Comparison of ENCODE assay signal across 8 mouse cellular contexts in the genomic region with DNA sequence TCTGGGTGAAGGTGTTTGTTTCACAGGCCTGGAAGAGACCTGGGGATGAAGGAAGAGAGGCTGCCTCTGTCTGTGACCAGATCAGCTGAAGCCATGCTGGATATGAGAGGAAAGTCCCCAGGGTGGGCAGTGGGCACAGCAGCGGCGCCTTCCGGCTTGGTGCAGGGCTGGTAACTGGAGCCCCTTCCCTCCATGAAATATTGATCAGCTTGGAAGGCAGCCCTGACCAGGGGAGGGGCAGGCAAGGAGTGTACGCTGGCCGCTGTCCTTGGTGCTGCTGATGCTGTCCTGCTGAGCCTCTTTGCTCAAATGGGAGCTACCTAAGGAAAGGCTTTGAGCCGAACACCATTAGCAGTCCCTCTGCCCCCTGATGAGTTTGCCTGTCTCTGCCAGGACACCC. TPM values are rescaled to one million over a fixed set of nuclear protein-coding genes. Genes with fewer than 3 reads are reported as not detected.
DNase-seq lines count a peak whose midpoint lies in the region; ATAC-seq and TF ChIP-seq lines count a peak whose summit lies in the region.

No protein-coding gene starts in this region.

- intact Hi-C loops in left cerebral cortex, postnatal 10 days (cut with DNase I) = no loop called here
- intact Hi-C loops in left cerebral cortex, postnatal 36 days (cut with DNase I) = no loop called here

- peak; percentile 19; the same call in 1 of the 2 replicates for ATAC-seq in midbrain, embryonic 13.5 days

- H3K4me2 ChIP-seq in midbrain, embryonic 13.5 days (replicated peaks) = no peak overlapping the region

- no peak for TF ChIP-seq CTCF in kidney, adult 2 months (conservative IDR thresholded peaks at IDR 0.05; ENCODE audit: insufficient read depth, insufficient read length, low read depth, low read length)
- TF ChIP-seq CTCF in thymus, adult 2 months (IDR thresholded peaks at IDR 0.05; ENCODE audit: borderline replicate concordance, control insufficient read depth, extremely low read depth, insufficient read depth, low read length, poor library complexity) = no peak

- H3K9me3 ChIP-seq in midbrain, embryonic 13.5 days = no peaks in the 10 kb centered on the region

- no peak overlapping the region for H3K4me3 ChIP-seq in kidney, adult 2 months (ENCODE audit: insufficient read depth, low read depth, low read length)
- no peak overlapping the region for H3K4me3 ChIP-seq in midbrain, embryonic 13.5 days (replicated peaks)
- H3K4me3 ChIP-seq in thymus, adult 2 months (ENCODE audit: control insufficient read depth, insufficient read depth, low read length) = no peak overlapping the region

- no peaks in the 10 kb centered on the region for H3K36me3 ChIP-seq in kidney, adult 2 months (ENCODE audit: control insufficient read depth, insufficient read depth, low read length)
- H3K36me3 ChIP-seq in midbrain, embryonic 13.5 days = no peaks in the 10 kb centered on the region
- no peaks in the 10 kb centered on the region for H3K36me3 ChIP-seq in thymus, adult 2 months (ENCODE audit: control insufficient read depth, insufficient read depth, low read length)

- H3K27me3 ChIP-seq in kidney, adult 2 months (replicated peaks; ENCODE audit: control insufficient read depth, insufficient read depth, low read length) = no peaks in the 10 kb centered on the region
- H3K27me3 ChIP-seq in midbrain, embryonic 13.5 days = no peaks in the 10 kb centered on the region
- H3K27me3 ChIP-seq in thymus, adult 2 months (ENCODE audit: control insufficient read depth, insufficient read depth, low read length) = no peaks in the 10 kb centered on the region

- no peak overlapping the region for H3K9ac ChIP-seq in midbrain, embryonic 13.5 days (replicated peaks)

- no peaks in the 10 kb centered on the region for H3K4me1 ChIP-seq in kidney, adult 2 months (ENCODE audit: control insufficient read depth, insufficient read depth, low read length)
- H3K4me1 ChIP-seq in midbrain, embryonic 13.5 days (replicated peaks) = peaks cover 20% of the 10 kb centered on the region
- no peaks in the 10 kb centered on the region for H3K4me1 ChIP-seq in thymus, adult 2 months (replicated peaks; ENCODE audit: control insufficient read depth, insufficient read depth, low read length)

- 5% methylated on average over 6 of the region's 6 CpGs for WGBS in kidney, adult 2 months
- 6% methylated on average over 5 of the region's 6 CpGs for WGBS in midbrain, embryonic 13.5 days
- 27% methylated on average over 6 of the region's 6 CpGs for WGBS in thymus, adult 2 months

- DNase-seq in kidney, adult 18-20 months = peak; percentile 17
- DNase-seq in kidney, adult 11 months = no peak
- peak; percentile 76 for DNase-seq in adrenal gland, postnatal 14 days
- DNase-seq in kidney, adult 2 months = peak; percentile 7
- no peak for DNase-seq in left cerebral cortex, postnatal 10 days (ENCODE audit: extremely low spot score in 1 of 2, low spot score in 2 of 2)
- DNase-seq in thymus, adult 2 months = no peak
- DNase-seq in left cerebral cortex, postnatal 36 days (ENCODE audit: low spot score in 2 of 2) = no peak

- H3K27ac ChIP-seq in kidney, adult 2 months (ENCODE audit: insufficient read depth, low read depth, low read length) = no peak overlapping the region
- H3K27ac ChIP-seq in midbrain, embryonic 13.5 days = no peak overlapping the region
- no peak overlapping the region for H3K27ac ChIP-seq in thymus, adult 2 months (ENCODE audit: control insufficient read depth, insufficient read depth, low read length)

- no peak for TF ChIP-seq POLR2A in kidney, adult 2 months (IDR thresholded peaks at IDR 0.05; ENCODE audit: low read depth, low read length)
- no peak for TF ChIP-seq POLR2A in thymus, adult 2 months (IDR thresholded peaks at IDR 0.05; ENCODE audit: control insufficient read depth, extremely low read depth, insufficient read depth, low read length, poor library complexity)

RNA-seq across cellular contexts. Expression of a gene that starts 11.6 kb away (rescaled TPM):
- 7.2 and 7.3 TPM in 2 replicates for total RNA-seq in adrenal gland, postnatal 14 days (2021)
- polyA plus RNA-seq in kidney, adult 2 months (2012; rRNA removed) = 0.27 and 0.39 TPM in 2 replicates
- polyA plus RNA-seq in midbrain, embryonic 13.5 days (2015; fragmentation: Nextera tagmentation; extraction: Ambion mirVana) = 9.8 and 11.0 TPM in 2 replicates
- 10 to 100 TPM; 38.9 to 41.0 TPM for total RNA-seq in left cerebral cortex, postnatal 10 days (2021)
- polyA plus RNA-seq in thymus, adult 2 months (2012; rRNA removed) = 3.7 and 4.1 TPM in 2 replicates
- total RNA-seq in left cerebral cortex, postnatal 36 days (2021) = 100 to 1,000 TPM; 122 to 134 TPM

RNA-seq across cellular contexts. Expression of a gene that starts 34.8 kb away (rescaled TPM):
- 58.8 and 74.3 TPM in 2 replicates for total RNA-seq in adrenal gland, postnatal 14 days (2021)
- 218 and 287 TPM in 2 replicates for polyA plus RNA-seq in kidney, adult 2 months (2012; rRNA removed)
- 87.1 and 88.8 TPM in 2 replicates for polyA plus RNA-seq in midbrain, embryonic 13.5 days (2015; fragmentation: Nextera tagmentation; extraction: Ambion mirVana)
- 10 to 100 TPM; 43.8 to 47.9 TPM for total RNA-seq in left cerebral cortex, postnatal 10 days (2021)
- 317 and 354 TPM in 2 replicates for polyA plus RNA-seq in thymus, adult 2 months (2012; rRNA removed)
- total RNA-seq in left cerebral cortex, postnatal 36 days (2021) = 10 to 100 TPM; 40.7 to 48.4 TPM

RNA-seq across cellular contexts. Expression of a gene that starts 58.6 kb away (rescaled TPM):
- total RNA-seq in adrenal gland, postnatal 14 days (2021) = 12.0 and 15.3 TPM in 2 replicates
- polyA plus RNA-seq in kidney, adult 2 months (2012; rRNA removed) = 3.4 and 4.1 TPM in 2 replicates
- polyA plus RNA-seq in midbrain, embryonic 13.5 days (2015; fragmentation: Nextera tagmentation; extraction: Ambion mirVana) = 39.2 and 44.5 TPM in 2 replicates
- 10 to 100 TPM; 11.3 to 11.5 TPM for total RNA-seq in left cerebral cortex, postnatal 10 days (2021)
- polyA plus RNA-seq in thymus, adult 2 months (2012; rRNA removed) = 10.9 and 11.7 TPM in 2 replicates
- total RNA-seq in left cerebral cortex, postnatal 36 days (2021) = 10 to 100 TPM in 1 of 2 experiments, 1 to 10 TPM in 1; 8.9 to 11.7 TPM

Comparison
In these comparisons a context has a peak if more than half of its experiments do, and no peak if none do; other contexts are left out.
1. DNase-seq: peak in kidney, adult 18-20 months (single experiment), adrenal gland, postnatal 14 days (single experiment) and kidney, adult 2 months (single experiment); none in kidney, adult 11 months (single experiment), left cerebral cortex, postnatal 10 days (0 of 2), thymus, adult 2 months (single experiment) and left cerebral cortex, postnatal 36 days (0 of 2).